Mouse (Mus musculus) left cerebral cortex, adult 11 months (tissue): Measurements from ENCODE around the gene Pax8.

ENCODE experiments used
- DNase-seq: peaks from one replicate; pipeline ENCODE4 v3.0.0; 2022; ENCODE audit warnings: low spot score

Gene Pax8

DNA sequence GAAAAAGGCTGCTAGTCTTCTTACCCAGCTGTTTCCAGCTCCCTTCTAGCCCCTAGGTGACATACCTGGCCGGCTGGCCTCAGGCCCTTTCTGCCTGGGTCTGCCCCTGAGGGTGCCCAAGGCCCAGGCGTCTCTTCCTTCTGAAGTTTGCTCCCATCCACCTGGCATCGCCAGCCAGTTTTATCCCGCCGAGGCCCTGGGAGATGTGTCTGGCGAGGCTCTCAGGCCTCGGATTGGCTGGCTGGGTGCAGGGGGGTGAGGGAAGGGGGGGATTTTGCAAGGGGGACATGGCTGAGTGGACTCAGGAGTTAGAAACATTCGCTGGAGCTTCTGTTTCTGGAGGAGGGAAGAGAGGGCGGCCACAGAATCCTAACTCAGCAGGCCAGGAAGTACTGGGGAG is at the start of gene Pax8:
Pax8 (minus strand) TSS at position 180 of the 400 bp plus-strand sequence.
- no peak for DNase-seq

DNA sequence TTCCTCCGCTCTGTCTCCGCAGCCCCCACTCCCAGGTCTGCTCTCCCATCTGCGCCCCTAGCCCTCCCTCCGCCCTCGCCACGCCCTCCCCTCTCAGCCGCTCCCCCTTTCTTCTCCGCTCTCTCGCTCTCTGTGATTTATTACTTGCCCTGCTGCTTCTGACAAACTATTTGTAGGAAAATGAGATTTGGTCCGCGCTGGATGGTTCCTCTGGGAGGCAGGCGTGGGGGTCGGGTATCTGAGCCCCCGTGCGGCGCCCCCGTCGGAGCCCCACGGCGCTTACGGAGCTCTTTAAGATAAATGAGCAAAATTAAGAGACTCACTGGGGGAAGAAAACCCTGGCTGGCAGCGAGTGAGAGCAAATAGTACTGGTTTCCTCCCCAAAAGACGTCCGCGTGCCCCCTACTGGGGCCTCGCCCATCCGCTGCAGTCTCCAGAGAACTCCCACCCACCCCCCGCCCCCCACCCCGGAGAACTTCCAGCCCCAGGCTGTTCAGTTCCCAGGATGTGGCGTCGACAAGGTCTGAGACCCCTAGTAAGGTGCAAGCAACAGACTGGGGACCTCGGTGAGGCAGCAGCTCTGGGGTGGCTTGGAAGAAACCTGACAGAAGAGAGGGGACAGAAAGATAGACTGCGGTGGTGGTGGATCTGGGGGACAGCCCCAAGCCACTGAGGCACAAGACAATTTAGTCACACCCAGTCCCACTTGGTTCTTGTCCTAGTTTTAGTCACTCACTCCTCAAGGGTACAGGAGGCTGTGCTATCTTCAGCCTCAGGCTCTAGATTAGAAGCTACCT is 46.2 kb upstream of the Pax8 start:
- no peak for DNase-seq

DNA sequence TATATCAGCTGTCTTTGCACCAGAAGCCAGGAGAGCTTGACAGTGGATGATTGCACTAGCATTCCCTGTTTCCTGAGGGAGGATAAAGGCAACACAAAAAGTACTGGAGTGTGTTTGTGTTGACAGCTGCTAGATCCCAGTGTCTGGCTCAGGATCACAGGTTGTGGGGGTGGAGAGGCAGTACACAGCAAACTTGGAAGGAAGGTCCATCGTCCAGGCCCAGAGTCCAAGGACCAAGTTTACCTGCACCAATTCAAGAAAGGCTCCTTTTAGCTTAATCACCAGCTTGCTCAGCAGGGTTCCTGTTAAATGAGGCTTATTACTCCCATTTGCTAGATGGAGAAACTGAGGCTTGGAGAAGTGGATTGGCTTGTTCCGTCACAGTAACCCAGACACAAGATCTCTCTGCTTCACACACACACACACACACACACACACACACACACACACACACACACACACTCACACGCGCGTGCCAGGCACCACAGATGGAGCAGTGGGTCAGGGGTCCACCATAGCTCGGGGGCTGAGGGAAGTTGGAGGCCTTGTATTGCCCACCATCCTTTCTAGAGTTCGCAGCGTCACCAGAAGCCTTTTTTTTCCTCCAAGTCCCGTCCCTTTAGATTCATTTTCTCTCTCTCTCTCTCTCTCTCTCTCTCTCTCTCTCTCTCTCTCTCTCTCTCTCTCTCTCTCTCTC is 45.3 kb upstream of the Pax8 start:
- DNase-seq: no peak

DNA sequence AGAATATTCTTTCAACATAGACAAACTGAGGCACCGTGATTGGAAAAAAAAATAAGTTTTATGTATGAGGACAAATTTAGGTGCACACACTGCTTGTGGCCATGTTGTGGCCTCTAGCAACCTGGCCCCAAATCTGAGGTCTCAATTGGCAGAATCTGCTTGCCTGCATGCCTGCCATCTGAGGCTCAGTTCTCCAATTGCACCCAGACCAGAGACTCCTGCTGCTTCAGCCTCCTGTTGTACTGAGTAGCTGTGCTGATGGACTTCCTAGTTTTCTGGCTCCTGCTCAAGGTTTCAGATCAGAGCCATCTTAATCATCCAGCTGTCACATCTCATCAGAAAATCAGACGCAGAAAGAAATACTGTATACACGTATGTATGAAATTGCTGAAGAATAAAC is 41.5 kb upstream of the Pax8 start:
- no peak for DNase-seq

DNA sequence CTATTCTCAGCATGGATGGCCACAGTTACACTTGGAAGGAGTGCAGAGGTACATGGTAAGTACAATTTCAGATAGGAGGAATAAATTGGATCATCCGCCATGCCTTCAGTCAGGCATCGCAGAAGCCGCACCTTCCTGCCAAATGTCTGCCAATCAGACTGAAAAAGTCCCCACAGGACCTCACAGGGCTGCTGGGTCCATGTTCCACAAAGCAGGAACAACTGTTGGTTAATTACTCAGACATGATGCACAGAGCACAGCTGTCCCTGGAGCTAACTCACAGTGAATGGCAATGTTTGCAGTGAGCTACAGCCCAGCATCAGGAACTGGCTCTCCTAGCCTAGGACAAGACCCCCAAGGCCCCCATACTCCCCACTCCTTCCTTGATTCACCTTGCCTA is 32.0 kb upstream of the Pax8 start:
- DNase-seq: no peak

DNA sequence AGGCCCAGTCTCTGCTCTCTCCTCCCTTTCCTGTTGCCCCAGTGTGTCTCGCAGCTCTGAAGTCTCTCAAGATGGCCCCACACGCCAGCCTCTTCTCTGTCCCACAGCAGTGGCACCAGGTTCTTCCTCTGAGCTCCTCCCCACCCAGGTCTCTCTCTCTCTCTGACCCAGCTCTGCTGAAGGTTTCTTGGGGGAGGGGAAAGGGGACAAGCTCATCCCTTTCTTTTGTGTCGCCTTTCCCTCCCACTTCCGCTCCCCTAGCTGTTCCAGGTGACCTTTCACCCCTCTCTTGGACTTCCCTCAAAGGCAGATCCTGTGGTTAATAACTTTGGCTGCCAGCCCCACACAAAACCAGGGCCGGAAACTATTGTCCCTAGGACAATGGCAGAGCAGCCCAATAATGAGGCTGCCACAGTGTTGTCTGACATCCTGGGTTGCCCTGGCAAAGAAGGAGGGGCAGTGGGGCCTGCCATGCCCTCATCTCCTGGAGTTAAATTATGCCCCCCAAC is 27.6 kb upstream of the Pax8 start:
- DNase-seq: no peak

DNA sequence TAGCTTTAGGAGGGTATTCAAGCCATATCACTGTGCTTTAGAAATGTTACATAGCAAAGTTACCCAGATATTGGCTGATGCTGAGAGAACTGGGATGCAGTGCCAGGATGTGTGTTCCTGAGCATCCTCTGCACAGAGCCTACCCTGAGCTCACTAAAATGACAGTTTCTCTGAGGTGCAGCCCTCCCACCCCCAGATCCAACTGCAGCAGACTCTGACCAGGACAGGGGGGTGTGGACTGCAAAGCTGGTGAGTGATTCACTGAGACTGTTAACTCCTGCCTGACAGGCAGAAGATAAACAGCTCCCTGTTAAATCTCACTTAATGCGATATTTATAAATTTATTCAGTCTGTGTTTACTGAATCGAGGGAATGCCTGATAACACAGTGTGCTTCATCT is 25.5 kb upstream of the Pax8 start:
- DNase-seq: no peak

DNA sequence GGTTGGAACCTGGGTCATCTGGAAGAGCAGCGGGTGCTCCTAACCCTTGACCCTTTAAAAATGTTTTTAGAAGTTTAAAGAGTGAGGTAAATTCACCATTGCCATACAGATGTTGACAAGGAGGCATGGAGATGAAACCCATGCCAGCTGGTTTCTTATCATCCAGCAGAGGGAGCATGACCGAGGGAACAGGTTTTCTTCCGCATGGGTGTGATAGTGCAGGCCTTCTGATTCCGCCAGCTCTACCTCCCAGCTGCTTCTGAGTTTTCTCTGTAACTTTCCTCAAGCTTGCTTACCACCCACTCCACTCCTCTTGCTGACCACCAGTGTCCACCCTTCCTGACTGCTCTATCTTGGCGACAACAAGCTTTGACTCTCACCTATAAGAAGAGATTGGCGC is 15.2 kb upstream of the Pax8 start:
- no peak for DNase-seq

DNA sequence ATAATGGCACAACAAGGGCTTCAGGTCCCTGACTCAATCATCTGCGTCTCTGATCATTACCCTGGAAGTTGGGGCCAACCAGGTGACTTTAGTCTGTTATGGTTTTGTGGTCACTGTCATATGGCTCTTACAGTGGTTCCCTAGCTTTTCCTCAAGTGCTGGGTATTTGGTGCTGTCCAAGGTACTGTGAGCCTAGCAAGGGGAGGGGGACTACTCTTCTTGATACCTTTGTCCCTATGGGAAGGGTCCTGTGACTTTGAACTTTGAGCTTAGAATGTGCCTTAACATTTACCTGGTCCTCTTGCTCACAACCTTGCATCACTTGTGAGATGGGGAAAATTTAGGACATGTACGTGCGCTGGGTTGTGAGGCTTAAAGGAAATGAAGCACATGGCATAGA is 13.3 kb upstream of the Pax8 start:
- DNase-seq: no peak

DNA sequence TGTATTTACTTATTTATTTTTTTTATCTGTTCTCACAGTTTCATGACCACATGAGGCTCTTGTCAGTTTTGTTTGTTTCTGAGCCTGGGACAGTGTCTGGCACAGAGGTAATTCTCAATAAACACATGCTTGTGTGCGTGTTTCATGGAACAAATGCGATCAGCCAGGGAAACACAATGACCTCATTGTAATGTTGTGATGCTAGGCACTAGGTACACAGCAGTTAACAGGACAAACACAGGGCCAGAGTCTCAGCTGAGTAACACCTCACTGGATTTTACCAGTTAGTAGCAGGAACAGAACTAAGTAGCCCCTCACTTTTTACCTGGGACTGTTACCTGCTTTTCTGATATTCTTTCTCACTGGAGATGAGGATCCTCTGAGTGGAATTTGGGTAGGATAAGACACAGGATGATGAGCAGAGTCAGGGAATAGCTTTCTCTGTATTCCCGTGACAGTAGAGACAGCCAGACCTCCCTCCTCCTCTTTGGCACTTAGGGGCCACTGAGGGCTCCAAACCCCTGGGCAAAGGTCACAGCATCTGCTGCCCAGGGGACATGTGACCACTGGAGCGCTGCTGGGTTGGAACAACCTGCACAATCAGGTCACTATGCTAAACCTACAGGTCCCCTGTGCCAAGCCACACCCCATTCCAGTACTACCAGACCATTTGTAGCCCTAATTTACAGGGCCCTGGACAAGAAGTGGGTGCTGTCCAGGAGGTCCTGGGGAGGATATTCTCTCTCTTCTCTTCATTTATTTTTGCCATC is 11.8 kb upstream of the Pax8 start:
- DNase-seq: no peak

DNA sequence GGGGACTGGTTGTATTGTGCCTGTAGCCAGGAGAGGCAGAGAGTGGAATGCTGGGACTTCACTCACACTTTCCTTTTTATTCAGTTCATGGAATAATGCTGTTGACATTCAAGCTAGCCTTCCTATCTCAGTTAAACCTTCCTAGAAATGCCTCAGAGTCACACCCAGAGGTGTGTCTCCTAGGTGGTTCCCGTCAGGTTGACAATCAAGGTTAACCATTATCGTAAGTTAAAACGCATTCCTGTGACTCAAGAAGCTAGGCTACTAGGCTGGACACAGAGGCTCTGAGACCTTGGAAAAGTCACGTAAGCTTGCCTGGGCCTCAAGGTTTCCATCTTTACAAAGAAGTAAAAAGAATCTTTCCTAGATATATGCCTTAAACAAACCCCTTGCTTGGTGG is 10.0 kb upstream of the Pax8 start:
- DNase-seq: no peak

DNA sequence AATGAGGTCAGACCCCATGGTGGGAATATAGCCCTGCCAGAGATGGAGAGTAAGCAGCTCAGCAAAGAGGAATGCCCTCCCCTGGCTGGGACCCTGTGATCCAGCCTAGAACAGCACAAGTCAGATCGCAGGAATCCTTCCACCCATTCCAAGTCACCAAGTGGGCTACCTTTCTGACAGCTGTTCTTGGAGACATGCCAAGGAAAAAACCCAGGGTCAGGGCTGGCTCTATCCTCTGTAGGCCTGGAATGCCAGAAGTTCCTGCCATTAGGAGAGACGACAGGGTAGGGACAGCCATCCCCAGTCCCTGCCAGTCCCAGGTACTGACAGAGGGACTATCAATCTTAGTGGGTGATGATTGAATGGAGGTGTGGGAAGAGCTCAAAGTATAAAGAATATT is 4.5 kb upstream of the Pax8 start:
- no peak for DNase-seq

DNA sequence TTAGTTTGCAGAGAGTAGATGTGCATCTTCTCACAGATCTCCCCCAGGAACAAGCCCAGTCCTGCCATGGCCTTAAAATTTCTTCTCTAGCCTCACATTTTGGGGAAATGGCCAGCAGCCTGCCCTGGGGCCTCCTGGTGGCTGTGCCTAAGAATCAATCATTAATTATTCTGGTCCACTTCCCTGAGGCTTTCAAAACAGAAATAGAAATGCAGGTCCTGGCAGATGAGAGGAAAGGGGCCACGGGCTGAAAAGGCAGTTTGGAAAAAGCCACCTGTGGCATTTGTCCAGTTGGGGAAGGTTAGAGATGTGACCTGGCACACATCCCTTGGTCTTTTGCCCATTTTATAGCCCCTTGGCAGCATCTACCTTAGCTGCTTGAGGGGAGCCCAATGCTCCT is 3.8 kb upstream of the Pax8 start:
- DNase-seq: no peak

DNA sequence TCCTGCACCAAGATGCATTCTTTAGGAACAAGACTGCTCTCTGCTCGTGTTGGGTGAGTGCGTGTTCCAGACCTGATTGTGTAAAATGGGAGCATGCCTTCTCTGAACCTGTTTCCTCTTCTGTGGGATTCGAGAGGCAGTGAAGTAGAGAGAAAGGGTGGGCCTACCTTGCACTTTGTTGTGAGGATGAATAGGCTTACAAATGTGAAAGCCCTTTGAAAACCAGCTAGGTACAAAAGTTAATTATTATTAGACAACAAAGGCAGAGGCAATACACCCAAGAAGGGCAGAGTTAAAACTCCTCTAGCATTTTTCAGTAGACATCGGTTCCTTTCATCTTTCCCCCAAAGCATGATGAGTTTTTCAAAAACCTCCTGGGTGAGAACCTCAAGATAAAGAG is 3.2 kb upstream of the Pax8 start:
- no peak for DNase-seq

DNA sequence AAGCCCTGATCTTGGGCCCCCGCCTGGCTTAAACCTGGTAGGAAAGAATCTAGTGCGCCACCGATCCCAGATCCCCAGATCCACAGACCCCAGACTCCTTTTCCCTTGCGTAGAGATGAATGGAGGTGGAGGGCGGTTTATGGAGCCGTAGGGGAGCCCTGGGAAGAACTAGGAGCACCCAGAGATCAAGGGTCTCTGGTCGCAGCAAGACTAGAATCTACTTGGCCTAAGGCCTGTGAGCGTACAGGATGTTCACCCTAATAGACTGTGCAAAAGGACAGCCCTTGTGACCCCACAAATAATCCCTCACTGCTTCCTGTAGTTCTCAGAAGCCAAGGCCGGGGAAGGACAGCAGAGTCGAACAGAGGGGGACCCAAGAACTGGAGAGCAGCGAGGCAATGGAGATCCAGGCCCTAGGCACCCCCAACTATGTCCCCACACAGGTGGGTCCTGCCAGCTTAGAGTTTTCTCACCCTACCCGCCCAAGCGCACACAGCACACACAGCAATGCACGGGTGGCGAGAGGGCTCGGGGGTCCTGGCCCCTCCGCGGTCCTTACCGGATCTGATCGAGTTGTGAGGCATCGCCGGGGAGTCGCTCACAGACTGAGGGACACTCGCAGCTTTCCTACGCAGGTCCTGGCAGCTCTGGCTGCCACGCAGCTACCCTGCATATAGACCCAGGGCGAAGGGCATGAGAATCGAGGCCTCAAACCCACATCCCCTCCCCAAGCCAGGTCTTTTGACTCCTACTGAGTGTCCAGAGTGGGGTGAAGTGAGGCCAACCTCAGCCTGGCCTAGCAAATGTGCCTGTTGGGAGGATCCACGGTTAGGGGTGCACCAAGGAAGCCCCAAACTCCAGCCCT is 653 bp downstream of the Pax8 start:
- DNase-seq: no peak

DNA sequence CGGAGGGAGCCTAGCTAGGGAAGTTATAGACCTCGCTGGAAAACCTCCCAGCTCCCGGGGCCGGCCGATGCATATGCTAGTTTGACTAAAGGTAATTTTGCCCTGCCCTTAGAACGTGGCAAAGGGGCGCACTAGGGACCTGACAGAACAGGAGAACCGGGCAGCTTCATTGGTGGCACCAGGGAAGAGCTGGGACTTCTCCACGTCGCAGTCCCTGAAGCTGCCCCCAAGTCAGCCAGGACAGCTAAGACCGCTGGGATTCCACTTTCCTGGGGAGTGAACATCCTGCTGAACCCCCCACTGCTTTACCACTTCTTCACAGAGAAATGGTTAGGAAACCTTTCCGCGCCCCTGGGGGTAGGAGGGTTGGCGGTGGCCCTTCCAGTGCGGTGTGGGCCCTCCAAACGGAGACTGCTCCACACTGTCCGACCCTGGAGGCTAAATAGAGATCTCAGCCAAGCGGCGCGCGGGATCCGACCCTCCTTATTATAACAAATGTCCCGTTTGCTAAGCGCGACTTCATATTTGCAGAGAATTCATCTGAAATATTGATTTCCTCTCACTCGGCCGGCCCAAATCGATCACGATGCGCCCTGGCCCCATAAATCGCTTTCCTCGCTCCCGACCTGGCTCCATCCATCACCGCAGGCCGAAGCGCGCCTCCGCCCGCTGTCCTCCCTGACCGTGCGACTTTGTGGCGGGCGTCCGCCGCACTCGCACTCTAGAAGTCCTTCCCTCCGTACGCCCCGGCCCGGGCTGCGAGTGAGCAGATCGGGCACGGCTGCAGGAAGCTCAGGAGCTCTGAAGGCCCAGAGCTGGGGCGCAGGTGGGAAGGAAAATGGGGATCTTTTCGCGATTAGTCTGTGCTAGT is 1.5 kb downstream of the Pax8 start:
- DNase-seq: no peak

DNA sequence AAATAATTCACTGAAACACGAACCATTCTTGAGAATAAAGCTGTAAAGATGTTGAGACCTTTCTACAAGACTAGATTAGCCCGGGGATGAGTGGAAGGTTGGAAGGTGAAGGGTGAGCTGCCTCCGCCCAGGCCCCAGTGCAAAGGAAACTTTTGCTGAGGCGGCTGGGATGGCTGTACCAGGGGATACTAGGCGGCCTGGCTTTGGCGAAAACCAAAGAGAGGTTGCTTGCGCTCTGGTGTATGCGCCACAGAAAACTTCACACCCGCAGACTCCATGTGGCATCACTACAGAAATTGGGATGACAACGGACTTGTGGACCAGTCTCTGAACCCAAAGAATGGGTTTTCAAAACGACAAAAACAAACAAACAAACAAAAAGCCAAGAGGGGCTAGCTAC is 2.7 kb downstream of the Pax8 start:
- no peak for DNase-seq

DNA sequence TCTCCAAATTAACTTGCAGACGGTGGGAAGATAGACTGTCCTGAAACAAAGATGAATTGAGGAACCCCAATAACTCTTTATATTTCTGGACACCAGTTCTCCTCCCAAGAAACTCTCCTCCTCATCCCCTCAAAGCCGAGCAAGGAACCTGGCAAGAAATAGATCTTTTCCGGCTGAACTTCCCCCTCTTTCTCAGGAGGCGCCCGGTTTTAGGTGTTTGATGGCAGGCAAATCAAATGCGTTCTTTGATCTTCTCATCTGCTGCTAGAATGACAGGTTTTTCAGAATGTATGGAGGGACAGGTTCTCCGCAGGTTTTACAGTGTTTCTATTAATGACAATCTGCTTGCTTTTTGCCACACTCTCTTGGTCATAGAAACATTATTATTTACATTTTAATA is 3.3 kb downstream of the Pax8 start:
- DNase-seq: no peak

DNA sequence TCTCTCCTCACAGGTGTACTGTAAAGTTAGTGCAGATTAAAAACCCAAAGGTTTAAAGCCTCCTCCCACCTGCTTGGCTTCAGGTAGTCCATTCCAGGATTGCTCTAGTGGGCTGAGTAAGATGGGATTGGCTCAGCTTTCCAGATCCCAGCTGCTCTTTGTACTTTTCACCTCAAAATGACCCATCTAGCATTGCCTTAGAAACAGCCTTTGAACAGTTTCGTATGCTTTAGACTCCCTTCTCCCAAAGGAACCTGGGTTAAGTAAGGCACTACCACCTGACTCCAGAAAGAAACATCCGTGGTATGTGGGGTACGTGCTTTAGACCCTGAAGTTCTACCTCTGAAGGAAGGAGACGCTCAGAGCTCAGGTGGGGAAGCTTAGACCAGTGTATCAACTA is 6.3 kb downstream of the Pax8 start:
- no peak for DNase-seq

DNA sequence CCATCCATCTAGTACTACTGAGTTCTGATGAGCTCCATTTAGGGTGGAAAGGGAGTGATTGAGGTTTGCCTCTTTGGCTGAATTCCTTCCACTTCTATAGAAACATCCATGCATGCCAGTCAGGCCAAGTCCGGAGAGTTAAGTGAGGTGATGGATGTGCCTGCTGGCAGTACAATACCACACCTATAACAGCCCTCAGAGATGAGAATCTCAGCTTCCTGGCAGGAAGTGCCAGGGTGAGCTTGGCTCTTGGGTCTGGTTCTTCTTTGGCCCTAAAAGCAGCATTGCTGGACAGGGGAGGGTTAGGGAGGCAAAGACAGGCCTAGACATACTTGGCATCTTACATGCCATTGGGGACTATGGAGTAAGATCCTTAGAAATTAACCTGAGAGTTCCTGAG is 7.0 kb downstream of the Pax8 start:
- DNase-seq: no peak

DNA sequence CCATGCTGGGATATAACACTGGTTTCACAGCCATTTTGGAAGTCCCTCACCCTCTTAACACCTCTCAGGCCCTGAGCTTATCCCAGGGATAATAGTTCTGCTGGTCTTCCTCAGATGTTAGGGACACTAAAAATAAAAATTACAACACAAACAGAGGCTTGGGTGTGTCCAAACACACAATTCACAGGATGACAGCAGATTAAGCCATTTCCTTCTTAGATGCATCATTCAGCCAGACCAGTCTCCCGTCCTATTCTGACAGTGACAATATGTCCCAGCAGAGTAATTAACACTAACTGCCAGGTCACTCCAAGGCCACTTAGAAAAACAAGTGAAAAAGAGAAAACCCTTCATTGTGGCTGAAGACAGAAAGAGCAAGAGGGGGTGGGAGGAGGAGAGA is 8.2 kb downstream of the Pax8 start:
- DNase-seq: no peak
